Mouse (Mus musculus): ENCODE results near the gene Thap12. TPM values are rescaled to one million over a fixed set of nuclear protein-coding genes. Genes with fewer than 3 reads are reported as not detected.

Thap12 gene
- polyA plus RNA-seq (2011; ENCODE audit: insufficient read depth, insufficient read length, low read depth, missing spikeins): 28.1 and 36.7 TPM in 2 replicates

- TF ChIP-seq EP300 (IDR thresholded peaks at IDR 0.05; ENCODE audit: insufficient read depth, low read depth, low read length): 0 out of 2 replicates have a peak, but pooled peaks have one; percentile 7
- no peak for TF ChIP-seq CTCF (IDR thresholded peaks at IDR 0.05; ENCODE audit: low read depth, low read length)
- peak; percentile 86 for TF ChIP-seq POLR2A (IDR thresholded peaks at IDR 0.05; ENCODE audit: insufficient read depth, low read length)
- no peaks in the 10 kb centered on the region for H3K9me3 ChIP-seq (replicated peaks; ENCODE audit: control insufficient read depth, insufficient read depth, low read length, poor library complexity, severe bottlenecking)
- H3K4me3 ChIP-seq (ENCODE audit: low read depth, low read length): peak within 1 kb of the TSS; percentile 99
- H3K4me1 ChIP-seq (ENCODE audit: control insufficient read depth, insufficient read depth, low read length): peaks cover 2% of the 10 kb centered on the region
- H3K9ac ChIP-seq (ENCODE audit: low read depth, poor library complexity, severe bottlenecking): peak within 1 kb of the TSS; percentile 89
- no peaks in the 10 kb centered on the region for H3K36me3 ChIP-seq (ENCODE audit: control insufficient read depth, insufficient read depth, low read length, poor library complexity, severe bottlenecking)
- H3K27ac ChIP-seq (ENCODE audit: insufficient read depth, low read length): peak within 1 kb of the TSS; percentile 65
- H3K27me3 ChIP-seq (ENCODE audit: control insufficient read depth, insufficient read depth, low read length, poor library complexity, severe bottlenecking): no peaks in the 10 kb centered on the region
Measured at GRCm38 (mm10) chr7:98702283-98703240, at the start of gene Thap12. Thap12 (plus strand) TSS chr7:98703103.

GRCm38 (mm10) chr7:98655681-98656530 is 47.0 kb upstream of the Thap12 start:
- peak overlapping the region; percentile 12; the same call in 1 of the 2 replicates for H3K27ac ChIP-seq (ENCODE audit: insufficient read depth, low read length)
- no peaks in the 10 kb centered on the region for H3K27me3 ChIP-seq (ENCODE audit: control insufficient read depth, insufficient read depth, low read length, poor library complexity, severe bottlenecking)
- peak overlapping the region; percentile 89 for H3K9ac ChIP-seq (ENCODE audit: low read depth, poor library complexity, severe bottlenecking)
- H3K4me1 ChIP-seq (ENCODE audit: control insufficient read depth, insufficient read depth, low read length): no peaks in the 10 kb centered on the region
- H3K9me3 ChIP-seq (replicated peaks; ENCODE audit: control insufficient read depth, insufficient read depth, low read length, poor library complexity, severe bottlenecking): no peaks in the 10 kb centered on the region
- TF ChIP-seq EP300 (IDR thresholded peaks at IDR 0.05; ENCODE audit: insufficient read depth, low read depth, low read length) (no peak), POLR2A (IDR thresholded peaks at IDR 0.05; ENCODE audit: insufficient read depth, low read length) (no peak), CTCF (IDR thresholded peaks at IDR 0.05; ENCODE audit: low read depth, low read length) (no peak)
- peaks cover 19% of the 10 kb centered on the region for H3K36me3 ChIP-seq (ENCODE audit: control insufficient read depth, insufficient read depth, low read length, poor library complexity, severe bottlenecking)
- H3K4me3 ChIP-seq (ENCODE audit: low read depth, low read length): peak overlapping the region; percentile 99

GRCm38 (mm10) chr7:98656531-98657221 is 46.2 kb upstream of the Thap12 start, which contains the start of gene Emsy:
Emsy (minus strand) TSS chr7:98656783.
- Histone ChIP-seq H3K36me3 (ENCODE audit: control insufficient read depth, insufficient read depth, low read length, poor library complexity, severe bottlenecking) (peaks cover 19% of the 10 kb centered on the region), H3K9me3 (replicated peaks; ENCODE audit: control insufficient read depth, insufficient read depth, low read length, poor library complexity, severe bottlenecking) (no peaks in the 10 kb centered on the region), H3K4me1 (ENCODE audit: control insufficient read depth, insufficient read depth, low read length) (no peaks in the 10 kb centered on the region), H3K27me3 (ENCODE audit: control insufficient read depth, insufficient read depth, low read length, poor library complexity, severe bottlenecking) (no peaks in the 10 kb centered on the region), H3K4me3 (ENCODE audit: low read depth, low read length) (peak within 1 kb of the TSS; percentile 99), H3K9ac (ENCODE audit: low read depth, poor library complexity, severe bottlenecking) (peak within 1 kb of the TSS; percentile 89), H3K27ac (ENCODE audit: insufficient read depth, low read length) (peak within 1 kb of the TSS; percentile 94)
- TF ChIP-seq CTCF (IDR thresholded peaks at IDR 0.05; ENCODE audit: low read depth, low read length) (no peak), POLR2A (IDR thresholded peaks at IDR 0.05; ENCODE audit: insufficient read depth, low read length) (peak; percentile 86)

- Histone ChIP-seq H3K27ac (ENCODE audit: insufficient read depth, low read length) (no peak overlapping the region), H3K4me3 (ENCODE audit: low read depth, low read length) (no peak overlapping the region), H3K27me3 (ENCODE audit: control insufficient read depth, insufficient read depth, low read length, poor library complexity, severe bottlenecking) (no peaks in the 10 kb centered on the region), H3K9me3 (replicated peaks; ENCODE audit: control insufficient read depth, insufficient read depth, low read length, poor library complexity, severe bottlenecking) (no peaks in the 10 kb centered on the region), H3K36me3 (ENCODE audit: control insufficient read depth, insufficient read depth, low read length, poor library complexity, severe bottlenecking) (no peaks in the 10 kb centered on the region), H3K4me1 (ENCODE audit: control insufficient read depth, insufficient read depth, low read length) (no peaks in the 10 kb centered on the region), H3K9ac (ENCODE audit: low read depth, poor library complexity, severe bottlenecking) (no peak overlapping the region)
- TF ChIP-seq CTCF (IDR thresholded peaks at IDR 0.05; ENCODE audit: low read depth, low read length) (no peak), POLR2A (IDR thresholded peaks at IDR 0.05; ENCODE audit: insufficient read depth, low read length) (no peak), EP300 (IDR thresholded peaks at IDR 0.05; ENCODE audit: insufficient read depth, low read depth, low read length) (no peak)
Measured at GRCm38 (mm10) chr7:98665166-98665565, 37.7 kb upstream of the Thap12 start.

GRCm38 (mm10) chr7:98665726-98666125 is 37.2 kb upstream of the Thap12 start:
- no peaks in the 10 kb centered on the region for H3K27me3 ChIP-seq (ENCODE audit: control insufficient read depth, insufficient read depth, low read length, poor library complexity, severe bottlenecking)
- H3K9me3 ChIP-seq (replicated peaks; ENCODE audit: control insufficient read depth, insufficient read depth, low read length, poor library complexity, severe bottlenecking): no peaks in the 10 kb centered on the region
- H3K9ac ChIP-seq (ENCODE audit: low read depth, poor library complexity, severe bottlenecking): no peak overlapping the region
- no peak overlapping the region for H3K27ac ChIP-seq (ENCODE audit: insufficient read depth, low read length)
- TF ChIP-seq EP300 (IDR thresholded peaks at IDR 0.05; ENCODE audit: insufficient read depth, low read depth, low read length) (no peak), CTCF (IDR thresholded peaks at IDR 0.05; ENCODE audit: low read depth, low read length) (no peak), POLR2A (IDR thresholded peaks at IDR 0.05; ENCODE audit: insufficient read depth, low read length) (no peak)
- no peaks in the 10 kb centered on the region for H3K4me1 ChIP-seq (ENCODE audit: control insufficient read depth, insufficient read depth, low read length)
- no peak overlapping the region for H3K4me3 ChIP-seq (ENCODE audit: low read depth, low read length)
- H3K36me3 ChIP-seq (ENCODE audit: control insufficient read depth, insufficient read depth, low read length, poor library complexity, severe bottlenecking): no peaks in the 10 kb centered on the region
